Mouse (Mus musculus) cerebellum, postnatal 4 days (tissue): ENCODE measurements at regions not wholly inside any gene's neighbourhood (a gene's known extent, or its start where the extent isn't known, plus 50 kb on each side); places are given as distances from the start of the nearest gene placed in this dataset.

Experiments
- DNase-seq, 2 experiments: peaks; one replicate each; pipeline ENCODE4 v3.0.0; 2022; ENCODE audit warnings: low spot score in 2 of 2, mixed read lengths in 1 of 2

DNA sequence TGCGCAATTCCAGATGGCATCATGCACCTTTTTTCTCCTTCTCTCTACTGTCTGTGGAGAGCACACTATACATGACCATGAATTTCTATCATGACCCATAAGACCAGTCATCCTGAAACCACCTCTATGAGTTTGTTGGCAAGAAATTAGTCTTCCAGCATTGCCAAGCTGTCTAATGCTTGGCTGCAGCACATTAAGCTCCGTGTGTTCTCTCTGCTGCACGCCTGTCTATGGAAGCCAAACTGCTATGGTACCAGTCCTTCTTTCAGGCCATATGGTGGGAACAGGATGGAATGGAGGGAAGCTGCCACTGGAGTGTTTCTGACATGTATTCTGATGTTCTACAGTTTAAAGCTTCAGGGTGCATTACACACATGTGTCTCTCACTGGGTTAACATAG, 121.0 kb upstream of the Cblb start:
- DNase-seq, result peak in 1 of 2 experiments; percentile 41

DNA sequence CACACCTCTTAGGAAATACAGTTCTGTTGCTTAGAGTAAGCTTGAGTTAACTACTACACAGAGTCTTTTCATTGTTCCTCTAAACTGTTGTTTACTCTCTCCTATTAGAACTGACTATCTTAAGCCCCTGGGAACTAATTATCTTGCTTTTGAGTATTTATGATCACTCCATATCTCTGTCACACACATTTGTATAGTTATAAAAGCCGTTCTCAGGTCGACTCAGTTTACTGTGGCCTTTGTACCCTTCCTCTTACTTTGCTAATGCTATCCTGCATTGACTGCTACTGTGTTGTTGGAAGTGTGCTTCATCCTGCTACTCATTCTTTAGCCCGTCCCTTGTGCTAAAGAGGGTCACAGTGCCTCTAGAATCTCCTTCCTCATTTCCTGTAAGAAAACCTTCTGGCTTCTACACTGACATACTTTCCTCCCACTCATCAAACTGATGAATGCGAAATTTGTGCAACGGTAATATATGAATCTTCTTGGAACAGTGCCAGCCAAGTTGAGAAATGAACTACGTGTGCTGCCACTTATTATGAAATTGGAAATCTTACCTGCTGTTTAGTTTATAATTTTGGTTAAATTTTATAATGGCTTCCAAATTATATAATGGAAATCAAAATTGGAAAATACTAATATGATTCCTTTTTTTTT, 119.8 kb upstream of the Cblb start:
- DNase-seq, result no peak

DNA sequence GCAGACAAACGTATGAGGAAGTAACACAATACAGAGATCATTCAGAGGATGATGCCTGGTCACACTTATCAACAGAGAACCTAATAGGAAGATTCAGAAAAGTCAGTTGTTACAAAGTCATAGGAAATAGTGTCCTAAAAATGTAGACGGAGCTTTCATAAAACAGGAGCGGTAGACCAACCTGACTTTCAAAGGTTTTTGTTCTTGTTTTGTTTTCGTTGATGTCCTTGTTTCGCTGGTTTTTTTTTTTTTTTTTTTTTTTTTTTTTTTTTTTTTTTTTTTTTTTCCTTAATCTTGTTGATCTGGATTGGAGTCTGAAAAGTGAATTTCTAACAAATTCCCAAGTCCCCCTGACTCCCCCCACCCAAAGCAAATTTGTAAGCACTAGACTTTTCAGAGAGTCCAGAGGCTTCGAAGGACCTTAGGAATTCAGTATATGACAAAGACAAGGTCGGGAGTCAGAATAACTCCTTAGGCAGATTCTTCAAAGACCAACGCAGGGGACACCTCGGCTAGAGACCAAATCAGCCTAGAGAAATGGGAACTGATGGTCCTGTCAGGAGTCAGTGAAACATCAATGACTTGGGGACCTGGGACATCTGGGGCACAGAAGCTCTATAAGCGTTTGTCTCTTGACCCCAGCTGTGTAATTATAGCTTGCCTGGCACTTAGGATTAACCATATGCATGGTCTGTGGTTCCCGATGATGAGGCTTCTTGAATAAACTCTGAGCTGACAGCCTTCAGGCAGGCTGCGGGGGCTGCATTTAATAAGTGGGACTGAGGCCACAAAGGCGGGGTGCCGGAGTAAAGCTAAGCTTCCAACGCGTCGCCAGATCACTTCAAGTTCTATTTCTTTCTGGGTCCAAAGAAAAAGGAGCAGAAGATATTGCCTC, 115.7 kb upstream of the Cblb start:
- DNase-seq, result no peak

DNA sequence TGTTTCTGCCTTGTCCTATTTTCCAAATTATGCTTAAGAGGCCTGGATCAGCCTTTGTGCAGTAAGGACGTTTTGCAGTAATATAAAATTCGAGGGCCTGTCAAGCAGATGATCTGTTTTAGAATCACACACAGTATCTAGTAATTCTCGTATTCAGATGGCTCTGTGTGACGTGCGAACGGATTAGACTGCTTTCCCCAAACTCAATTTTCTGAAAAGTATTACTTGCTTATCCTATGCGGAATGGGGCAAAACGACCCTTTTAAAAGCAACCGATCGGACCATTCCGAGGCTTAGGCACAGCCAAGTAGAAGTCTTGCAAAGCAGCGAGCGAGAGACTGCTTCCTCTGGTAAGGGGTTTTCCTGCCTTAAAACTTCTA, 115.1 kb upstream of the Cblb start:
- DNase-seq, result no peak

DNA sequence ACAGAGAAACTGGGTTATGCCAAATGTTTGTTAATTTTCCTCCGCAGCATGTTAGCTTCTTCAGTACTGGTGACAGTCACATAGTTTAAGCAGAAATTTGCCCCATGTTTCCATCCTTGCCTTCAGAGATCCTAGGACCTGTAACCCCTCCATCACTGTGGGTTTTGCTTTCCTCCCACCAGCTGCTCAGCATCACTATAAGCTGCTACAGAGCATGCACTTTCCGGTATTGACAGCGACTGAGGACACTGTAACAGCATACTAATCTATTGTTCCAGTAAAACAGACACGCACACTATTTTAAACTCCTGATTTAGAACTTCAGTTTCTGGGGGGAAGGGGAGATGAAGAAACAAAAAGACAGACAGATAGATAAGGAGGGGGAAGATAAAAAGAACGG, 114.7 kb upstream of the Cblb start:
- no peak for DNase-seq

DNA sequence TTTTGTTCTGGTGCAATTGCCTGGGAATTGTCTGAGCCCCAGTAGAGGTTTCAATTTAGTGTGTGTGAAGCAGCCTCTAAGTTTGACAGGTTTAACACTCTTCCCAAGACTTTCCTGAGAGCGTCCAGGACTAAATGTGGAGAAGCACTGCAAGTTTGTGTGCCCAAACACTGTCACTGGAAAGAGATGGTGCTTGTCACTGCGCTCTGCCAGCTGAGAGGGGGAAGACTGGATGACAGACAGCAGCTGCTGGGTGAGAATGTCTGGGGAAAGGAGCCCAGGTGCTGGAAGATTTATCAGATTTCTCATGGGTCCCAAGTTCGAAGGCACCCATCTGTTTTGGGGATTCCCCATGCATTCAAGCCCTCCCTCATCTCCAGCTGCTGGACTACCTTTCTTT, 114.2 kb upstream of the Cblb start:
- no peak for DNase-seq

DNA sequence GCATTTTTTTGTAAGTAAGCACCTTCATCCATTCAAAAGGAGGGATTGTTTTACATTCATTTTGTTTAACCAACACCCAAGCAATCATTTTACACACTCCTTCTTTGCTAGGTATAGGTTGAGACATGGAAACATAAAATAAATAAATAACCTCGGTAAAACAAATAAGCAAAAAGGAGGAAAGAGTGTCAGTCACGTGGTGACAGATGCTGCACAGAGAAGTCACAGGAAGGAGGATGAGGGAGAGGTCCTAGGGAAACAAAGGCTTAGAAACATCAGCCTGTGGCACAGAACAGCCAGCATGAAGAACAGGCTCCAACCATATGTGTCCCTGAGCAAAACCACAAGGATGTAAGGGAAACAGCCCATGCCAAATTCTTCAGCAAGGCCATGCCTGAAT, 113.5 kb upstream of the Cblb start:
- no peak for DNase-seq

DNA sequence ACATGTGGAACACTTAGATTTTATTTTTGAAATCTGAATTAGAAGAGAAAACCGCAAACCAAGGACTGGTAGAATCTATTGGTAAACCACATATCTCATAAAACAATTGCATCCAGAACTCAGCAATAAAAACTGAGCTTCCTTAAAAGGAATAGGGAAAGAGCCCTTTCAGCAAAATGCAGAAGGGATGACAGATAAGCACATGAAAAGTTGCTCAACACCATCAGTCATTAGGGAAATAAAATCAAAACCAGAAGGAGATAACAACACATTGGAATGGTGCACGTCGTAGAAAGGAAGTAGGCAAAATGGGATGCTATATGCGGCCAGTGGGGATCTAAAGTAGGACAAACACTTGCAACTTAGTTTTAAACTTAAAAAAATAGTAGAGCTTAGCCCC, 110.0 kb upstream of the Cblb start:
- DNase-seq, result no peak

DNA sequence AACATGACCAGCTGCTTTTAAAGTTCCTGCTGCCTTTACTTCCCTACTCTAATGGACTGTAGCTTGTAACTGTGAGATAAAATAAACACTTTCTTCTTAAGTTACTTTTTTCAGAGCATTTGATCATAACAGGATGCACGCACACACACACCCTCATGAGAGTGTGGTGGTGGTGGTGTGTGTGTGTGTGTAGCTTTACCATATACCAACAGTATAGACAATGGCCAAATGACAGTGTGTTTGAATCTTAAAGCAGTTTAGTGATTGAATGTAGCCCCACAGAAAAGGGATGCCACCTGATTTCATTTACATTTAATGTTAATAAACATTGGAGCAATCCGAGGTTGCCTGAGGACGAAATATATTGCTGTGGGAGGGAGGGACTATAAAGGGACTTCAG, 108.4 kb upstream of the Cblb start:
- no peak for DNase-seq

DNA sequence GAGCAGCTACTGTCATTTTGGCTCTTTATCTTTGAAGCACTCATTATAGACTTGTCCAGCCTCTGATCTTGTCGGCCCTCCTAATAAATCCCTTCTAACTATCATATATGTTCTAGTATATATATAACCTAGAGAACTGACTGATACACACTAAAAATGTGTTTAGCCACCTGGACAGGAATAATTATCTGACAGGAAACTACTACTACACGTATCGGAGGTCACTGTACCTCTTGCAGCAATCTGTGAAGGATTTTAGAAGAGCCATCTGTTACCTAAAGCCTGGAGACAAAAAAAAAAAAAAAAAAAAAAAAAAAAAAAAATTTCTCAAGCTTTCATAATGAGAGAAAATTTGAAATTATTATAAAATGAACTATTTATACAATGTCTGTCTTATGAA, 105.4 kb upstream of the Cblb start:
- DNase-seq, result no peak

DNA sequence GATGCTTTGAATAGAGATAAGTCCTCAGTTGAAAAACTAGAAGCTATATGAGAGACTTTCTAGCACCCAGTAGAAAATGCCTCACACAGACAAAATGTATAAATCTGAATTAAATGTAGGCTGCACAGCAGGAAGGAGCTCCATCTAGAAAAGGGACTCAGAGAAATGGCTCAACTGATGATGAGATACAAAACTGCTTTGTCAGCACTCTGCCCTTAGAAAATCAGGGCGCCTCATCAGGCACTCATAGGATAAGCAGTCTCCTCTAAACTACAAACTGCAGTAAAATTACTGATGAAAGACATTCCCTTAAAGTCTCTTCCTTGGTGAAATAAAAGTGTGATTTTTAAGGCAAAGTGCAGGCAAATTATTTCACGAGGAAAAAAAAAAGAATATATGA, 97.9 kb upstream of the Cblb start:
- no peak for DNase-seq

DNA sequence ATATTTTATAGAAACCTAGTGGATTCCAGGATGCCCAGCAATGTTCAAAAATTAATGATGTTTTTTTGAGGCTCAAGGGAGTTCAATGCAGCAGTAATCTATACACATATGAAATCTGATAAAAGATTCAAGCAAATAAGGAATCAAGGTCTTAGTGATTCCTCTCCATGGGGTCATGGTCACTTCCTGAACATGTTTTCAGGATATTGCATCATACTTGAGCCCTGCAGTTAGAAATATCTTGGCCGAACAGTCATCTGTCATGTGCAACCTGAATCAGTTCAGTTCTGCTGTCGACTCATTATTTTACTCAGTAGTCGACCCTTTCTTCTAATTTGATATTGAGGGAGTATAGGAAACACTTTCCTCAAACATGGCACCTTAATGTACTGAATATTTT, 97.1 kb upstream of the Cblb start:
- DNase-seq, result no peak

DNA sequence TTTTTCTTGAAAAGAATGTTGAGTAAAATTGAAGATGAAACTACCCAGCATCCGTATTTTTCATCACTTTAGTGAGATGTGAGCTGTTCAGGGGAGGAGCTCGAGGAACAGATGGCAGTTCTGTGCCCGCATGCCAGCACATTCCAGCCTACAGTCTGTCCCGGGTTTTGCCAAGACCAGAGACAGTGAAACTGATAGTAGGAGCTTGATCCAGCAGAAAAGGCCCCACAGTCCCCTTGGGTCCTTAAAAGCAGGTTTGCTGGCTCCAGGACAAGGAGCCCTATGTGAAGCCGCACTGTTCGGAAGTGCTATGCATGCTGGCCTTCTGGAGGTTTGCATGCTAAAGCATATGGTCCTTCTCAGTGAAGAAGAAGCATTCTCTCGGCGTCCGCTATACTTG, 93.7 kb upstream of the Cblb start:
- DNase-seq, result peak; percentile 29 to 63

DNA sequence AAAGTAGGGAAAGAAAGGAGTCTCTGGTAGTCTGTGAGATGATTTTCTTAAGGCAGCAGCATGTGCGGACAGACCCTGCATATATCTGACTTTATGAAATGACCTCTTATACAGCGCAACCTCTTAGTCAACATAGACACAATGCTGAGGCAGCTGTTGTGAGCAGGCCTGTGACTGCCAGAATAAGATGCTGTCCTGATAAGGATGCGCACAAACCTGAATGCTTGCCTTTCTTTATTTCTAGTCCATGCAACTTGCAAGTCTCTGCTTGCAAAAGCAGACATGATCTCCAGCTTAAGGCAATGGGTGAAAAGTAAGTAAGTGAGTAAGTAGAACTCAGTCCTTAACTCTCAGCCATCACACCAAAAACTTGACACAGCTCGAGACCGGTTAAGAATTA, 92.0 kb upstream of the Cblb start:
- no peak for DNase-seq

DNA sequence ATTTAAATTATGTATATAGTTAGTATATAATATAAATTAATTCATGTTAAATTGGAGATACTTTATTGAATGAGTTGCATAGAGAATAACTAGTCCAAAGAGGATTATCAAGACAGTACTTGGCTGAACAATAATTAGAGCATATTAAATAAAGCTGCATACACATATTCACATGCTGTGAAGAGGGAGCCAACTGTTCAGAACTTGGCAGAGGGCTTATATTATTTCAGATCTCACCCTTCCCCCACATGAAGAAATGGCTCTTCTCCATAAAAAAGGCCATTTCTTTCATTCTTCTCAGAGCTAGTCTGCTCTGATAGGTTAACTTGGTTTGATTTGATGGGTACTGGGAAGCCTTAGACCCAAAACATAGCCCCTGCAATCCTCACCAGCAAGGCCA, 90.5 kb upstream of the Cblb start:
- DNase-seq, result no peak

DNA sequence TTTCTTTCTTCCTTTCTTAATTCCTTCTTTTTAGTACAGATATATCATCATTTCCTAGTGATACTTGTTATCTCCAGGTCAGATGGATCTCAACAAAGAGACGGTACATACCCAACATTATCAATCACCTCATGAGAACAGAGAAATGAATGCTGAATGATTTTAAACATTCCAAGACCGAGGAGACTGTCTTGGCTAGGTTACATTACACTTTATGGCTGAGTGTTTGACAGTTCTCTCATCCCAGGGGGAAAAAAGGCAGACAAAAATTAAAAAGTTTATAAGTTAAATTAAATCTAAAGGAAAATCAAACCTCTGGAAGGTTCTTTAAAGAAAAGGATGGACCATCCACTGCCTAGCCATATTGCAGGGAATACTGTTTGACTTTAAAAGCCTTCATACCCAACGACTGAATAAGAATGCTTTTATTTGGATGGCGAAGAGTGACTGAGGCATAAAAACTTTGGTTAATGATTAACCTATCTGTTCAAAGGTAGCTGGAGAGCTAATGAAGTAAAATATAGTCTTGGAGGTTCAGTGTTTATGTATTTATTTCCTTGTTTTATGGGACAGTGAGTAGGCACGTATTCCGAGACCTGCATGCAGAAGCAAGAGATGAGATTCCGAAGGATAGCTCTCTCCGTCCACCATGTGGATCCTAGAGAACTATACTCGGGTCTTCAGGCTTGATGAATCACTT, 88.4 kb upstream of the Cblb start:
- DNase-seq, result no peak

DNA sequence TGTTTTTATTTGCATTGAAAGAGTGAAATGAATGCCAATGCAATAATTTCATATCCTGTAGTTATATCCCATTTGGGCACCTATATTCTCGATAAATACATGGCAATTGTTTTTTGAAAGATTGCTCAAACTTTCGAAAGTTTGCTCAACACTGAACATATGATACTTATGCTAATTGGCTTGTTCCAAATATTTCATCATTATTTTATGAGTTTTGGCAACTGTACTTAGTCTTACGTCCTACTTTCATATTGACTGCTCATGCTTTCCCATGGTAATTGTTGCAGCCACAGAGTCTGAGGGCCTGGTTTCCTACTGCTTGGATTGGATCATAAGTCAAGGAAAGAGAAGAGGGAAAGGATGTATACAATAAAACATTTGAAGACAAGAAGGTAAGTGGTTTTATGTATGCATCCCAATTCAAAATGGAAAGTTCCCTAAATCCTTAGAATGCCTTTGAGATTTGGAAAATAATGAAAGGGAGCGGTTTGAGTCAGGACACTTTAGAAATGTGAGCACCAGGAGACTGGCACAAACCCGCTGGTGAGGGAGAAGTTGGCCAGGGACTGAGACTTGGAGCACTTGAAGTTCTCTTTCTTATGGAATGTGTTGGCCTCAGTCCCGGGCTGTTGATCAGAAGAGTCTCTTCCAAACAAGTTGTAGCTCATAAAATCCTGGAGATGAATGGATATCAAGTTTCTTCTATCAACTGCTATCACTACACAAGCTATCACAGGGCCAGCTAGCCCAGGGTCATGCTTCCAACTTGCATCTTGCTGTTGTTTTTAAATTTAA, 63.8 kb upstream of the Cblb start:
- DNase-seq, result no peak
